Mouse (Mus musculus): ENCODE measurements at regions not wholly inside any gene's neighbourhood (a gene's known extent, or its start where the extent isn't known, plus 50 kb on each side); places are given as distances from the start of the nearest gene placed in this dataset.

GRCm38 (mm10) chr8:38723254-38723653 lies 1729.8 kb downstream of the AI429214 start:
- TF ChIP-seq CTCF (IDR thresholded peaks at IDR 0.05; ENCODE audit: low read depth) = no peak
- H3K4me1 ChIP-seq (ENCODE audit: insufficient read depth) = no peaks in the 10 kb centered on the region
- ATAC-seq (no peak), DNase-seq (no peak)
- no peaks in the 10 kb centered on the region for H3K9me3 ChIP-seq (ENCODE audit: low read length)
- H3K9ac ChIP-seq = no peak overlapping the region
- WGBS = 85% methylated on average over 4 of the region's 4 CpGs
- H3K27ac ChIP-seq (ENCODE audit: low read depth, low read length) = no peak overlapping the region
- H3K27me3 ChIP-seq (ENCODE audit: insufficient read depth, low read length) = no peaks in the 10 kb centered on the region
- H3K4me3 ChIP-seq (ENCODE audit: low read depth, low read length) = no peak overlapping the region
- H3K36me3 ChIP-seq (ENCODE audit: insufficient read depth) = no peaks in the 10 kb centered on the region
- no peak overlapping the region for H3K4me2 ChIP-seq (ENCODE audit: low read depth)

GRCm38 (mm10) chr8:38725257-38725656 lies 1731.9 kb downstream of the AI429214 start:
- ATAC-seq (no peak), DNase-seq (no peak)
- no peak overlapping the region for H3K9ac ChIP-seq
- no peak for TF ChIP-seq CTCF (IDR thresholded peaks at IDR 0.05; ENCODE audit: low read depth)
- no peak overlapping the region for H3K4me3 ChIP-seq (ENCODE audit: low read depth, low read length)
- H3K27me3 ChIP-seq (ENCODE audit: insufficient read depth, low read length) = no peaks in the 10 kb centered on the region
- H3K36me3 ChIP-seq (ENCODE audit: insufficient read depth) = no peaks in the 10 kb centered on the region
- H3K9me3 ChIP-seq (ENCODE audit: low read length) = no peaks in the 10 kb centered on the region
- 89% methylated on average over 5 of the region's 5 CpGs for WGBS
- no peak overlapping the region for H3K27ac ChIP-seq (ENCODE audit: low read depth, low read length)
- H3K4me2 ChIP-seq (ENCODE audit: low read depth) = no peak overlapping the region
- H3K4me1 ChIP-seq (ENCODE audit: insufficient read depth) = no peaks in the 10 kb centered on the region

GRCm38 (mm10) chr8:38747134-38747533 lies 1753.7 kb downstream of the AI429214 start:
- H3K9ac ChIP-seq = no peak overlapping the region
- TF ChIP-seq CTCF (IDR thresholded peaks at IDR 0.05; ENCODE audit: low read depth) = no peak
- no peaks in the 10 kb centered on the region for H3K36me3 ChIP-seq (ENCODE audit: insufficient read depth)
- DNase-seq (no peak), ATAC-seq (no peak)
- H3K4me1 ChIP-seq (ENCODE audit: insufficient read depth) = no peaks in the 10 kb centered on the region
- no peaks in the 10 kb centered on the region for H3K9me3 ChIP-seq (ENCODE audit: low read length)
- H3K27ac ChIP-seq (ENCODE audit: low read depth, low read length) = no peak overlapping the region
- H3K4me3 ChIP-seq (ENCODE audit: low read depth, low read length) = no peak overlapping the region
- H3K4me2 ChIP-seq (ENCODE audit: low read depth) = no peak overlapping the region
- no peaks in the 10 kb centered on the region for H3K27me3 ChIP-seq (ENCODE audit: insufficient read depth, low read length)

- ATAC-seq = peak; percentile 82
- H3K27me3 ChIP-seq (ENCODE audit: insufficient read depth, low read length) = no peaks in the 10 kb centered on the region
Observed at GRCm38 (mm10) chr8:38766626-38767226, 1773.3 kb downstream of the AI429214 start.

GRCm38 (mm10) chr8:38812482-38812881 lies 1819.1 kb downstream of the AI429214 start:
- H3K4me3 ChIP-seq (ENCODE audit: low read depth, low read length) = no peak overlapping the region
- no peaks in the 10 kb centered on the region for H3K27me3 ChIP-seq (ENCODE audit: insufficient read depth, low read length)
- no peak overlapping the region for H3K27ac ChIP-seq (ENCODE audit: low read depth, low read length)
- ATAC-seq = no peak
- no peaks in the 10 kb centered on the region for H3K4me1 ChIP-seq (ENCODE audit: insufficient read depth)
- no peak overlapping the region for H3K4me2 ChIP-seq (ENCODE audit: low read depth)
- H3K9me3 ChIP-seq (ENCODE audit: low read length) = no peaks in the 10 kb centered on the region
- TF ChIP-seq CTCF (IDR thresholded peaks at IDR 0.05; ENCODE audit: low read depth) = no peak
- no peak for DNase-seq
- H3K9ac ChIP-seq = no peak overlapping the region
- H3K36me3 ChIP-seq (ENCODE audit: insufficient read depth) = no peaks in the 10 kb centered on the region

More at GRCm38 (mm10) chr8:38766626-38767226, 1773.3 kb downstream of the AI429214 start:
- Histone ChIP-seq H3K9ac (no peak overlapping the region), H3K36me3 (ENCODE audit: insufficient read depth) (no peaks in the 10 kb centered on the region), H3K4me2 (ENCODE audit: low read depth) (no peak overlapping the region), H3K27ac (ENCODE audit: low read depth, low read length) (no peak overlapping the region), H3K4me1 (ENCODE audit: insufficient read depth) (no peaks in the 10 kb centered on the region), H3K9me3 (ENCODE audit: low read length) (no peaks in the 10 kb centered on the region), H3K4me3 (ENCODE audit: low read depth, low read length) (no peak overlapping the region)
- DNase-seq = peak; percentile 14
- no peak for TF ChIP-seq CTCF (IDR thresholded peaks at IDR 0.05; ENCODE audit: low read depth)
- WGBS = 75% methylated on average over 5 of the region's 5 CpGs

- no peaks in the 10 kb centered on the region for H3K27me3 ChIP-seq (ENCODE audit: insufficient read depth, low read length)
- H3K9ac ChIP-seq = no peak overlapping the region
- WGBS = 30% methylated on average over 1 of the region's 1 CpGs
- DNase-seq = peak; percentile 77
- no peaks in the 10 kb centered on the region for H3K9me3 ChIP-seq (ENCODE audit: low read length)
- H3K4me2 ChIP-seq (ENCODE audit: low read depth) = no peak overlapping the region
- ATAC-seq = no peak
- H3K4me3 ChIP-seq (ENCODE audit: low read depth, low read length) = no peak overlapping the region
- H3K27ac ChIP-seq (ENCODE audit: low read depth, low read length) = no peak overlapping the region
- no peaks in the 10 kb centered on the region for H3K4me1 ChIP-seq (ENCODE audit: insufficient read depth)
- TF ChIP-seq CTCF (IDR thresholded peaks at IDR 0.05; ENCODE audit: low read depth) = peak; percentile 70
- no peaks in the 10 kb centered on the region for H3K36me3 ChIP-seq (ENCODE audit: insufficient read depth)
Observed at GRCm38 (mm10) chr8:38818163-38818562, 1824.8 kb downstream of the AI429214 start.

- WGBS = 82% methylated on average over 2 of the region's 2 CpGs
- no peak overlapping the region for H3K4me2 ChIP-seq (ENCODE audit: low read depth)
- DNase-seq (no peak), ATAC-seq (no peak)
- H3K4me3 ChIP-seq (ENCODE audit: low read depth, low read length) = no peak overlapping the region
- H3K9ac ChIP-seq = no peak overlapping the region
- H3K9me3 ChIP-seq (ENCODE audit: low read length) = no peaks in the 10 kb centered on the region
- no peak for TF ChIP-seq CTCF (IDR thresholded peaks at IDR 0.05; ENCODE audit: low read depth)
- no peak overlapping the region for H3K27ac ChIP-seq (ENCODE audit: low read depth, low read length)
- H3K27me3 ChIP-seq (ENCODE audit: insufficient read depth, low read length) = no peaks in the 10 kb centered on the region
- no peaks in the 10 kb centered on the region for H3K36me3 ChIP-seq (ENCODE audit: insufficient read depth)
- no peaks in the 10 kb centered on the region for H3K4me1 ChIP-seq (ENCODE audit: insufficient read depth)
Observed at GRCm38 (mm10) chr8:38861436-38861835, 1813.4 kb upstream of the Adam24 start.
